Mouse (Mus musculus) kidney, postnatal 36 days (tissue): ENCODE results near the gene Rab21.

Experiments
- DNase-seq, 2 experiments: peaks; one replicate each; pipeline ENCODE4 v3.0.0; 2021 to 2022; ENCODE audit warnings: mixed read lengths in 2 of 2

The Rab21 gene

GRCm38 (mm10) chr10:115270612-115271390 lies 44.6 kb downstream of the Rab21 start:
- no peak for DNase-seq

- no peak for DNase-seq
These were observed 52.4 kb downstream of the Rab21 start for GRCm38 (mm10) chr10:115262926-115263562.

- no peak for DNase-seq
These were observed 53.1 kb downstream of the Rab21 start for GRCm38 (mm10) chr10:115262261-115262660.

- no peak for DNase-seq
These were observed 54.0 kb downstream of the Rab21 start for GRCm38 (mm10) chr10:115261428-115261827.

DNA sequence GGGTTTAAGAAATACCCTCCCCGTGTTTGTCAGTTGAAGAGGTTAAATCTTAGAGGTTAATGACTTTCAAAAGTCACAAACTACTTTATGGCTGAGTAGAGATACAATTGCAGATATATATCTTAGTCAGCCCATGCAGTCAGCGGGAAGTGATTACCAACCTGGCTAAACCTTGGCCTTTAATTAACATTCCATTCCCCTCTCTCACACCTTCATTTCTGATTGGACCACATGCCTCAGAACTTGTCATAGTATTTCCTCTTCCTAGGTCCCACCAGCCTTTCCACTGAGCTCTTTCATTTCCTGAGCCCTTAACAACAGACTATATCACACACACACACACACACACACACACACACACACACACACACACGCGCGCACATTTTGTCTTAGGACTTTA lies 59.2 kb downstream of the Rab21 start:
- no peak for DNase-seq

DNA sequence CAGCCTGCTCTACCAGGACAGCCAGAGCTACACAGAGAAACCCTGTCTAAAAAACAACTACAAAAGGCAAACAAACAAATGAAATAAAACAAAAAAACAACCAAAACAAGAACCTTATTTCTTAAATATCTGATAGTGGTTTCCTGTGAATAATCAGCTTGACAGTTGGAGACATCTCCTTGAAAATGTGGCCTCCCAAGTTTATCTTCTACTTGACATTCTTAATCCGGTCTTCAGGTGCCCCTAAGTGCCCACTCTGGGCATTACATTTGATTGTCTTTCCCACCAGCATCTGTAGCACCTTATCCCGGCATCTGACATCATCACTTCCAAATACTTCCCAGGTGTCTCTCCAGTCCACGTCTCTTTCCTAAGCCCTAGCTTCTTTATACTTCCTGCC lies 61.9 kb downstream of the Rab21 start:
- no peak for DNase-seq

DNA sequence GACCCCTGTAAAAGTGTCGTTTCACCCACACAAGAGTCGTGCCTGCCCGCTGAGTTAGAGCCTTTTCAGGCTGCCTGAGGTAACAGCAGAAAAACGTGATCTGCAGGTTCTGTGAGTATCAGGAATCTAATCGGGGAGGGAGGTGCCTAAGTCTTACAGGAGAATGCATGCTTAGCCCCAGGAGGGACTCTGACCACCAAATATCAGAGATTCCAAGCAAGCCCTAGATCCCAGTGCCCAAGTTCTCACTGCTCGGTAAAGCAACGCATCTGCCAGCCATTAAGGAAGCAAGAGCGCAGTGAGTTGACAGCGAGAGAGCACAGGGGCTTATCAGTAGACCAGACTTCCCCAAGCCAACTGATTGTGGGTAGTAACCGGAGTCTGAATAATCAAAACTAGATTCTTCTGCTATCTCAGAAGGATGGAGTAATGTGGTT lies 63.1 kb downstream of the Rab21 start:
- DNase-seq: peak; percentile 32 to 34

GRCm38 (mm10) chr10:115251088-115251934 lies 64.1 kb downstream of the Rab21 start, which contains the start of gene Tbc1d15:
Gene Tbc1d15 (minus strand): TSS chr10:115251467.
- DNase-seq: peak; percentile 99

GRCm38 (mm10) chr10:115250235-115251087 lies 64.9 kb downstream of the Rab21 start:
- DNase-seq: peak; percentile 18 to 22

DNA sequence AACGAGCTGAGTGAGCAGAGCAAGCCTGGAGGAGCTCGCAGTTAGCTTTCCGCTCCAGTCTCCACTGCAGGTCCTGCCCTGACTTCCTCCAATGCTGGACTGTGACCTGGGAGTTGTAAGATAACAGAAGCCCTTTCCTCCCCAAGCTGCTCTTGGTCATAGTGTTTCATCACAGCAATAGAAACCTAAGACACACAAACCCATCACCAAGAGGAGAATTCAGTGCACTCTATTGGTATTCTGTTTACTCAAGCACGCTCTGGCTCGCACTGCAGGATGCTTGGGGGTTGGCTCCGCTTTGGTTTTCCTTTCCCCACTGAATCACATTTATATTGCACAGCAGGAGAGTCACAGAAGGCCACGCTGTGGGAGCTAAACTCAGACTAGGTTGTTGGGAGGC lies 67.4 kb downstream of the Rab21 start:
- DNase-seq: peak; percentile 34 to 37

DNA sequence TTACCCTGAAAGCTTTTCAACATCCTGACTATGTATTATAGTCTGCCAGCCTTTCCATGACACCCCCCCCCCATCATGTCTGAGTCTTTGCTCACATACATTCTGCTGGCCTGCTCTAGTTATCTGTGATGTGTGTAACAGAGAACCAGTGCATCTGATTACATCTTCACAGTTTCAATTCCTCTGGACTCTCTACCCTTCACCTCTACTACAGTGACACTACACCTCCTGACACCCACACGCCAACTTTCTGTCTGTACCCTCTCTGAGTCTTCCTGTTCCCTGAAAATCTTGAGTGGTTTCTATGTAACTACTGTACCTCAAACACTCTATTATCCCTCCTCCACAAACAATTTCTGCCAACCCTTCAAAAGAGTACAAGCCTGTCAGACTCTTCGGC lies 69.9 kb downstream of the Rab21 start:
- DNase-seq: no peak

DNA sequence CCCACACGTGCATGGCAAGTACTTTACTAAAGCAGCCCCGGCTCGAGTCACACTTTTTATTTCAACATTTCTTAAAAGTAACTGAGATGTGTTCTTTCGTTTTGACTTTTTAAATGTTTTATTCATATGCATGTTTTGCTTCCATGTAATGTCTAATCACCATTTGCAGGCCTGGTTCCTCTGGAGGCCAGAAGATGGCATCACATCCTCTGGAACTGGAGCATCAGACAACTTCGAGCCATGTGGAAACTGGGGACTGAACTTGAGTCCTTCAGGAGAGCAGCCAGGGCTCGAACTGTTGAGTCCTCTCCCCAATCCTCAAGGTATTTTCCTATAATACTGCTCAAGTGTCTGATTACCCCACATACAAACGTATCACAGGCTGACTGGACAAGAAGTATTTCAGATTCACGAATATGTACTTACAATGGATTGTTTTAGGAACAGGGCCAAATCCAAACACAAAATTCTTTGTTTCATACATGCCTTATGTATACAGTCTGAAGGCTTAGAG lies 74.3 kb downstream of the Rab21 start:
- DNase-seq: peak in 1 of 2 experiments; percentile 21

DNA sequence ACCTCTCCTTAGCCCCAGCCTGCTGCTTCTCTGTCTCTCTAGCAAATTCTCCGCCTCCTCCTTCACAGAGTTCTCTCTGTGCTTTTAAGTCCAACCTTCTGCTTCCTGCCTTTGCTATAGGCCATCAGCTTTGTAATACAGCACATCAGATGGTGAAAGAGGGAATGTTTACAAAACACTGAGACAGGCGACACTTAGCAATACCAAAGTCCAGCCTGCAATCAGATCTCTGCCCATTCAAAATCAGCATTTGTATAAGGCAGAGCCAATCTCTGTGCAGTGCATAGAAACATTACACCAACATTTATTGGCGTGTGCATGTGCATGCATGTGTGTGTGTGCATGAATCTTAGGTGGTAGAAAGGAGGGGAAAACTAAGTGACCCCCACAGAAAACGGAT lies 77.5 kb downstream of the Rab21 start:
- no peak for DNase-seq
